Mouse (Mus musculus) lung, postnatal 10 days (tissue): Measurements from ENCODE around the gene Gm21800.
"Not testable (repeated sequence)": the region's sequence is repeated elsewhere in the genome, so short reads cannot be mapped to it uniquely, and the experiment has no call there.

Source experiments
- DNase-seq: peaks from one replicate; pipeline ENCODE4 v3.0.0; 2021

Gene Gm21800

GRCm38 (mm10) chrY:41406198-41406597 lies at the start of gene Gm21800:
Gene Gm21800, plus strand, starts transcription at chrY:41406498.
- not testable (repeated sequence) for DNase-seq
